Mouse (Mus musculus) myocyte (in vitro differentiated cells): ENCODE measurements at regions not wholly inside any gene's neighbourhood (a gene's known extent, or its start where the extent isn't known, plus 50 kb on each side); places are given as distances from the start of the nearest gene placed in this dataset.

Source experiments
- H3K27me3 ChIP-seq: one replicate; pipeline ENCODE4 v1.6.1; 2011; ENCODE audit not compliant: control insufficient read depth, insufficient read depth, insufficient read length
- H3K36me3 ChIP-seq: one replicate; pipeline ENCODE4 v1.6.1; 2011; ENCODE audit not compliant: control insufficient read depth, insufficient read depth
- H3K4me2 ChIP-seq: one replicate; pipeline ENCODE4 v1.6.1; 2011; ENCODE audit warnings: low read depth, control low read depth
- H3K4me3 ChIP-seq: one replicate; pipeline ENCODE4 v1.5.1; 2011; ENCODE audit warnings: mild to moderate bottlenecking, control low read depth, moderate library complexity
- H3K79me2 ChIP-seq: one replicate; pipeline ENCODE4 v1.6.1; 2011; ENCODE audit not compliant: control insufficient read depth, insufficient read depth
- H3ac ChIP-seq: one replicate; pipeline ENCODE4 v1.6.1; 2011; ENCODE audit not compliant: control insufficient read depth, insufficient read length
- CEBPB ChIP-seq: IDR thresholded peaks from 2 replicates; pipeline ENCODE4 v1.6.1; 2011; ENCODE audit warnings: mild to moderate bottlenecking, moderate library complexity; ENCODE audit not compliant: poor library complexity, insufficient read depth, severe bottlenecking
- E2F4 ChIP-seq: IDR thresholded peaks from one replicate; pipeline ENCODE4 v1.6.1; 2011; ENCODE audit warnings: mild to moderate bottlenecking, control low read depth, moderate library complexity; ENCODE audit not compliant: insufficient read depth
- MAX ChIP-seq: IDR thresholded peaks from one replicate; pipeline ENCODE4 v1.6.1; 2011; ENCODE audit warnings: low read depth, mild to moderate bottlenecking, control low read depth
- MYOD1 ChIP-seq, 3 experiments: IDR thresholded peaks; one replicate each; pipeline ENCODE4 v1.6.1; 2011; ENCODE audit warnings: control low read depth in 2 of 3, low read depth in 2 of 3, mild to moderate bottlenecking in 2 of 3, moderate library complexity in 1 of 3; ENCODE audit not compliant: insufficient read length in 2 of 3, control insufficient read depth in 1 of 3
- MYOG ChIP-seq, 3 experiments: IDR thresholded peaks; one replicate each; pipeline ENCODE4 v1.6.1; 2011; ENCODE audit warnings: control low read depth in 2 of 3, low read depth in 2 of 3, mild to moderate bottlenecking in 2 of 3; ENCODE audit not compliant: insufficient read length in 2 of 3, control insufficient read depth in 1 of 3, insufficient read depth in 1 of 3
- POLR2A ChIP-seq: IDR thresholded peaks from one replicate; pipeline ENCODE4 v1.6.1; 2011; ENCODE audit warnings: low read depth, mild to moderate bottlenecking, control low read depth, moderate library complexity; ENCODE audit not compliant: insufficient read length
- POLR2AphosphoS2 ChIP-seq: IDR thresholded peaks from one replicate; pipeline ENCODE4 v1.6.1; 2011; ENCODE audit warnings: low read depth, control low read depth; ENCODE audit not compliant: insufficient read length
- REST ChIP-seq: IDR thresholded peaks from one replicate; pipeline ENCODE4 v1.6.1; 2011; ENCODE audit warnings: mild to moderate bottlenecking, control low read depth, moderate library complexity; ENCODE audit not compliant: insufficient read depth, insufficient read length
- SRF ChIP-seq: IDR thresholded peaks from one replicate; pipeline ENCODE4 v1.6.1; 2011; ENCODE audit warnings: low read depth; ENCODE audit not compliant: control insufficient read depth, insufficient read length
- TCF12 ChIP-seq: IDR thresholded peaks from one replicate; pipeline ENCODE4 v1.6.1; 2011; ENCODE audit warnings: mild to moderate bottlenecking, control low read depth; ENCODE audit not compliant: poor library complexity, insufficient read depth, severe bottlenecking
- TCF3 ChIP-seq: IDR thresholded peaks from one replicate; pipeline ENCODE4 v1.6.1; 2011; ENCODE audit warnings: low read depth, control low read depth; ENCODE audit not compliant: insufficient read length
- USF1 ChIP-seq: IDR thresholded peaks from one replicate; pipeline ENCODE4 v1.6.1; 2011; ENCODE audit warnings: low read depth, mild to moderate bottlenecking, control low read depth, moderate library complexity

DNA sequence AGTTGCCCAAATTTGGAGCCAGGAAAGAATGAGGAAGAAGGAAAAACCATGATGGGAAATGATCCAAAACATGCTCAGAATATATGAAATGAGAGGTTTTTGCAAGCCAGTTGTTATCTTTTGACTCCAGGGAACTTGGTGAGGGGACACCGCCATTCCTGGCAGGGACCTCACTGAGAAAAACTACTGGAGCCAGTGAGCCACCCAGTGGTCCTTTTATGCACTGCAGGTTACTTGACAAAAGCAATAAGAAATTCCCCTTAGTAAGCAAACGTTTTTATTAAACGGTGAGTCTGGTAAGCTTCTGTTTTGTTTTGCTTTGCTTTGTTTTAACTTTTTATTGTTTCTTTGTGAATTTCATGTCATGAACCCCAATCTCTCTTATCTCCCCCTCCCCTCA, 257.5 kb downstream of the Foxa2 start:
- H3K4me2 ChIP-seq: no peak overlapping the region
- no peak overlapping the region for H3K4me3 ChIP-seq
- H3K27me3 ChIP-seq: no peaks in the 10 kb centered on the region
- H3K79me2 ChIP-seq: no peaks in the 10 kb centered on the region
- H3K36me3 ChIP-seq: no peaks in the 10 kb centered on the region
- TF ChIP-seq REST (no peak), TCF3 (no peak), TCF12 (no peak), E2F4 (no peak)
- no peak overlapping the region for H3ac ChIP-seq

GRCm38 (mm10) chr2:147788001-147788400, 258.8 kb downstream of the Foxa2 start:
- H3K27me3 ChIP-seq: no peaks in the 10 kb centered on the region
- TF ChIP-seq POLR2AphosphoS2 (no peak), TCF3 (no peak), CEBPB (no peak), USF1 (no peak), POLR2A (no peak)
- no peak overlapping the region for H3K4me3 ChIP-seq
- H3ac ChIP-seq: no peak overlapping the region
- H3K4me2 ChIP-seq: no peak overlapping the region
- no peaks in the 10 kb centered on the region for H3K79me2 ChIP-seq
- no peaks in the 10 kb centered on the region for H3K36me3 ChIP-seq

DNA sequence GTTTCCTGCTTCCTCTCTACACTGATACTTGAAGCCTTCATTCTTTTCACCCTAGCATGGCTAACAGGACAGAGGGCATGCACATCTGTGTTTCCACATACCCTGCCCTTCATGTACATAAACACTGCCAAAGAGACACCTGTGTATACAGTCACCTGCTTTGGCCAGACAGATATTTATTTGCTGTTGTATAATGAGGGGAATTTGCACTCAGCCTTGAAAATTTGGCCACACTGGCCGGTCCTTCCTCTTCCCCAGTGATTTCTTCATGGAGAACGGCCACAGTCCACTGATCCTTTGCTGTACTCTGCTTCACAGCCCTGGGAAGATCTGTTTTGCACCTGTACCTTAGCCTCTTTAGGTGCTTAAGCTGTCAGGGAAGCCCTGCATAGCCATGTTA, 264.3 kb downstream of the Foxa2 start:
- TF ChIP-seq POLR2AphosphoS2 (no peak), MYOG (IDR thresholded peaks at IDR 0.05; ENCODE audit: control insufficient read depth in 1 of 3, insufficient read depth in 1 of 3, insufficient read length in 2 of 3, low read depth in 2 of 3) (no peak), MYOD1 (IDR thresholded peaks at IDR 0.05; ENCODE audit: control insufficient read depth in 1 of 3, insufficient read length in 2 of 3, low read depth in 2 of 3) (no peak), TCF12 (no peak), USF1 (no peak), REST (no peak), E2F4 (no peak), TCF3 (no peak), SRF (no peak), CEBPB (no peak), POLR2A (no peak), MAX (no peak)
- Histone ChIP-seq H3ac (no peak overlapping the region), H3K4me3 (no peak overlapping the region), H3K36me3 (no peaks in the 10 kb centered on the region), H3K4me2 (no peak overlapping the region), H3K27me3 (no peaks in the 10 kb centered on the region), H3K79me2 (no peaks in the 10 kb centered on the region)

DNA sequence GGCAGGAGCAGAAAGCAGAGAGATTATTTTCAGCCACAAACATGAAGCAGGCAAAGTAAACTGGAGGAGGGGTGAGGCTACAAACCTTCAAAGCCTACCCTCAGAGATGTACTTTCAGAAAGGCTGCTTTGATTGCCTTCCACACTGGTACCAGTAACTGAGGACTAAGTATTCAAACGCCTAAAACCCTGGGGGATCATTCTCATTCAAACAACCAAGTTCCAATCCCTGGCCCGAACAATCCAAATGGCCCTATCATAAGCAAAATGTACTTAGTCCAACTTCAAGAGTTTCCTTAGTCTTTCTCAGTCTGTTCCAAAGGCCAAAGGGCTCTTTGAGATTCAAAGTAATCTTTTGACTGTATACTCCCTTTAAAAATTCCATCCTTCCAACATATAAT, 270.5 kb downstream of the Foxa2 start:
- Histone ChIP-seq H3K4me2 (no peak overlapping the region), H3ac (no peak overlapping the region), H3K79me2 (no peaks in the 10 kb centered on the region), H3K27me3 (no peaks in the 10 kb centered on the region), H3K4me3 (no peak overlapping the region), H3K36me3 (no peaks in the 10 kb centered on the region)
- TF ChIP-seq REST: no peak
- no peak for TF ChIP-seq TCF3
- TF ChIP-seq MYOG (IDR thresholded peaks at IDR 0.05; ENCODE audit: control insufficient read depth in 1 of 3, insufficient read depth in 1 of 3, insufficient read length in 2 of 3, low read depth in 2 of 3): no peak
- TF ChIP-seq SRF: no peak
- no peak for TF ChIP-seq MAX
- no peak for TF ChIP-seq MYOD1 (IDR thresholded peaks at IDR 0.05; ENCODE audit: control insufficient read depth in 1 of 3, insufficient read length in 2 of 3, low read depth in 2 of 3)
- TF ChIP-seq CEBPB: no peak
- no peak for TF ChIP-seq E2F4
- TF ChIP-seq POLR2A: no peak
- TF ChIP-seq USF1: no peak
- TF ChIP-seq TCF12: no peak
- no peak for TF ChIP-seq POLR2AphosphoS2

- Histone ChIP-seq H3K4me2 (no peak overlapping the region), H3K79me2 (no peaks in the 10 kb centered on the region), H3K36me3 (no peaks in the 10 kb centered on the region), H3K27me3 (no peaks in the 10 kb centered on the region), H3K4me3 (no peak overlapping the region), H3ac (no peak overlapping the region)
- TF ChIP-seq REST: no peak
- no peak for TF ChIP-seq MAX
Observed at GRCm38 (mm10) chr2:147772579-147772978, 274.2 kb downstream of the Foxa2 start.

DNA sequence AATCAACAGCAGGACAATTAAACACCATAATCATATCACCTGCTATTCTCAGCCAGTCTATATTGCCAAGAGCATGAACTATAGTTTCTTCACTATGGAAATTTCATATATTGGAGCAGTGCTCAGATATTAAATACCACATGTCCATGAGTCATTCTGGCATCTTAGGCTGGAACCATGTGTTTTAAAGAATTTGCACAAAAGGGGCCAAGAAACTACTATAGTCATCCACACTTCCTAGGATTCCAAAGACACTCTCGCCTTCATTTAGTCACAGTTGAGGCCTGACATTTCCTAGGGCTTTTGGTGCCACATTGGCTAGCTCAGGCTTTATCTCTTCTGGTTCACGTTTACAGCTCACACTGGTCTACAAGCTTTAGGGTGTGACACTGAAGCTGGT, 293.7 kb downstream of the Foxa2 start:
- no peaks in the 10 kb centered on the region for H3K79me2 ChIP-seq
- H3ac ChIP-seq: no peak overlapping the region
- no peaks in the 10 kb centered on the region for H3K36me3 ChIP-seq
- no peak overlapping the region for H3K4me2 ChIP-seq
- H3K27me3 ChIP-seq: no peaks in the 10 kb centered on the region
- no peak overlapping the region for H3K4me3 ChIP-seq
- TF ChIP-seq E2F4 (no peak), REST (no peak), CEBPB (no peak), TCF12 (no peak), TCF3 (no peak), MYOG (IDR thresholded peaks at IDR 0.05; ENCODE audit: control insufficient read depth in 1 of 3, insufficient read depth in 1 of 3, insufficient read length in 2 of 3, low read depth in 2 of 3) (no peak), USF1 (no peak), POLR2AphosphoS2 (no peak), POLR2A (no peak), MAX (no peak)
